Mouse (Mus musculus) urinary bladder, postnatal 36 days (tissue): ENCODE measurements around the gene St6galnac5.

Experiments
- DNase-seq, 2 experiments: peaks; one replicate each; pipeline ENCODE4 v3.0.0; 2022; ENCODE audit warnings: low spot score in 2 of 2, mixed read lengths in 1 of 2

St6galnac5 gene

GRCm38 (mm10) chr3:152867654-152868525, 114.2 kb downstream of the St6galnac5 start:
- DNase-seq, result no peak

- DNase-seq, result no peak
Measured at GRCm38 (mm10) chr3:152866035-152866965, 115.7 kb downstream of the St6galnac5 start.

- DNase-seq, result no peak
Measured at GRCm38 (mm10) chr3:152861978-152862377, 120.1 kb downstream of the St6galnac5 start.

- DNase-seq, result no peak
Measured at GRCm38 (mm10) chr3:152861450-152861849, 120.6 kb downstream of the St6galnac5 start.

DNA sequence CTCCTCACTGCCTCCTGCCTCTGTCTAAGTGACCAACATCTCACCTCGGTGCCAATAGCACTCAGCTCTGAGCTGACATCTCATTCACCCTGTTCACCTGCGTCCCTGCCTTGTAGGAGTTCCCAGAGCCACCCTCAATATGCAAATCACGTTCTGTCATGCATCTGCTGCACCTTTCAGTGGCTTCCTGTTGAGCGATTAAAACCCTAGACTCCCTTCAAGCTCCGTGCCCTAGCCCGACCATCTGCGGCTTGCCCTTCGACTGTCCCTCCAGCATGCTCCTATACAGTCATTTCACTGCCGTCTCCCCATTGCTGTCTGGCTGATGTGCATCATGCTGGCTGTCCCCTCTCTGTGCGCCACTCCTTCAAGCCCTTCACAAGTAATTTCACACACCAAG, 126.0 kb downstream of the St6galnac5 start:
- DNase-seq, result no peak

DNA sequence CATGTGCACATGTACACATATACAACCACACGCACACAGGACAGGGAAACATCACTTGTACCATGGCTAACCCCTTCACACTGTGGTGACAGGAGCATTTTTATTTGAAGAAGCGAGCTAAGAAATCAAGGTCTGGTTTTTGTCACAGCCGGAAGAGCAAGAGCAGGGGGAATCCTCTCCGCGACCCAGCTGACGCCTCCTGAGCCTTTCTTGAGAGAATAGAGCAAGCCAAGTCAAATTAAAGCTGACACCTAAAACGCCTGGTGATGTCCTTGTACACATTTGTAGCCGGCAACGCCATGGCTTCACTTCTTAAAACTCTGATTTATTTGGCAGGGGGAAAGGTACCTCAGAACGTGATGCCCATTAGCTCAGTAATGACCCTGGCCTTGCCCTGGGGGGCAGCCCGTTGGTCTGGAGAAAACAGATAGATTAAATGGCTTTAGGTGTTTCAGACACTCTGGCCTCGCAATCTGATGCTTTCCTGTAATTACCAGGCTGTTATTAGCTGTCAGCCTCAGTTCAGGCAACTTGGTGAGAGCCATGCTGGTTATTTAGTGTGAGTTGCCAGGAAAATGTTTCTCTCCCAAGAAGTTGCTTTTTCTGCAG, 126.9 kb downstream of the St6galnac5 start:
- no peak for DNase-seq

GRCm38 (mm10) chr3:152843925-152844324, 138.1 kb downstream of the St6galnac5 start:
- DNase-seq, result no peak

- DNase-seq, result no peak
Measured at GRCm38 (mm10) chr3:152842648-152843047, 139.4 kb downstream of the St6galnac5 start.

DNA sequence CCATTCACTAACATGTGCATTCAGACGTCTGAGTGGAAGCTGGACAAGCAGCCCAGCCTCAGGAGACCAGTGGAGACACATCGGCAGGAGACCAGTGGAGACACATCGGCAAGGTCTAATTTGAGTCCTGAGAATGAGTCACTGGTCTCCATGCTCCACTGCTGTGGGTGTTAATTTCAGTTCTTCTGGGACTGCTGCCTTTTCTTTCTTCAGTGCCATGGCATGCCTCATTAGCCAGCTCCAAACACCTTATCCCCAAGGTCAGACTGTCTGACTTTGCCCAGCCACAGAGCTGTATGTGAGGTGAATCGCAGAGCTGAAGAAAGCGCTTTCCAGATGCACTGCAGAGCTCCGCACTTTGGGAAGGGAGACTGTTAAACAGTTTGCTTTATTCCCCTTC, 140.8 kb downstream of the St6galnac5 start:
- no peak for DNase-seq

DNA sequence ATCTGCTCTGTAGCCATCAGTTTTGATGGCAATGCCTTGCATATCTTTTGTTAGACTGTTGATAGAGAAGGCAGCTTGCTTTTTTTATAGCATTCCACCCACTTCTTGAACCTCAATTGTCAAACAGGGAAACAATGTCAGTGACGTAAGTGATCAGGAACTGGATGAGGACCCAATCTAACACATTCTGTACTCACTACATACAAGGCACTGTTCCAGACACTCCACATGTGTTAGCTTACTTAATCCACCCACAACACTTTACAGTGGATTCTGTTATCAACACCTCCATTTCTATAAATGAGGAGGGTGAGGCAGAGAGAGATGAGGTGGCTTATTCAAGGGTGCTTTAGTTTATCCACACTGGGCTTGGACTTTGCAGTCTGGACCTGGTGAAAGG, 144.1 kb downstream of the St6galnac5 start:
- no peak for DNase-seq

DNA sequence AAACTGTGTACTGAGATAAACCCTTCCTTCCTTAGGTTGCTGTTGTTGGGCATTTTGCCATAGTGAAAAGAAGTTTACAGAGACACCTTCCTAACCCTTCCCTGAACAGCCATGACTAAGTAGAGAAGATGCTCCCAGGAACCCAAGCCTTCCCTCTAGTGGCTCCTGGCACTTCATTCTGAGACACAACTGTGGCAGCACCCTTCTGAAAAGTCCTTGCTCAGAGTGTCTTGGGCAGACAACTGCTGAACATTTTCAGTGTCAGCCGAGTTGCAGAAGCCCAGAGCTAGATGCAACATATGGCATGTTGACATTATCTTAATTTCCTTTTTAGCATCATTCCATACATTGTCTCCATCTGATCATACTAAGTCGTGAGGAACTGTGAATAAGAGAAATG, 144.6 kb downstream of the St6galnac5 start:
- DNase-seq, result no peak

DNA sequence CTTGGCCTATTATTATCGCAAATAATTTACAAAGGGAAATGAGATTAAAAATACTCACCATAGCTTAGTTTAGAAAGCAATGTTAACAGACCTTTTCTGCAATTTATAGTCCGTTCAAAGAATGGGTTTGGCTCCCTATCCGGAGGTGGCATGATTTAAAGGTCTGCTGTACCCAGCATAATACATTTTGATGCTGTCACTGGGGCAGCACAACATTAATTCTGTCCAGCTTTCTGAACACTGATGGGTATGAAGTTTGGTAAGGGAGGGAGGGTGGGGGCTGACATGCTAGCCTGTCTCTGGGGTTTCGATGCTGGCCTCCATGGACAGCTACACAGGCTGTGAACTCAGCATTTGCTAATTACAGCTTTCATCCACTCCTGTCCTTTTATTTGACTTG, 149.6 kb downstream of the St6galnac5 start:
- no peak for DNase-seq

DNA sequence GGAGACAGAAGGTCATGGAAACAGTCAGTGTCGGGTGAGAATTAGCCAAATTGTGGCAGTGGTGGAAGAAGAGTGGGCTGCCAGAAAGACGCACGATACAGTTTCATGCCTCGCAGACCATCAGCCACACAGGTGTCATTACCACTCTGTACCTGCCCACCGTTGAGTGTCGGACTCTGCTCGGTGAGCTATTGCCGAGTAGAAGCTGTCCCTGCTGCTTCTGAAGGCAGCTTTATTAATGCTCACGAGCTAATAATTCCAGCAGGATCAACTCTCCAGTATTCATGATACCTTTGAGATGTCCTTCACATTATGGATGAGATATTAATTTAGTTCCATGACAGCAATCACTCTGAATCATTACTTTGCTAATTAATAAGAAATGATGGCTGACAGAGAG, 150.1 kb downstream of the St6galnac5 start:
- DNase-seq, result no peak

DNA sequence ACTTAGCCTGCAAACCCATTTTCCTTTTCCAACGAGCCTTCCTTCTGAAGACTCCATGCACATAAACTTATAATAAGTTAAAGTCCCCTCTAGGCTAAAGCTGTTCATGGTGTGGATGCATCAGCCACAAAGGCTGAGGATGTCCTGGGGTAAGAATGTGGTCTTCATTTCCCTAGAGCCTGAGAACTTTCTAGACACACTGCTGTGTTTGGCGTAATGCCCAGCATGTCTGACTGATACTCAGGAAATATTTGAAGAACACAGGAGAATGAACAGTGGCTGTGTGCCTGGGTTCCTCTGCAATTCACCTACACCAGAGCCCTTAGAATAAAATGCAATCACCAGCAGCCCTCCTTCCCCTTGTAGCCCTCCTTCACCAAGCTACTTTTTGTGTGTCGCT, 150.7 kb downstream of the St6galnac5 start:
- no peak for DNase-seq

- peak; percentile 44 to 50 for DNase-seq
Measured at GRCm38 (mm10) chr3:152821202-152821601, 160.8 kb downstream of the St6galnac5 start.

DNA sequence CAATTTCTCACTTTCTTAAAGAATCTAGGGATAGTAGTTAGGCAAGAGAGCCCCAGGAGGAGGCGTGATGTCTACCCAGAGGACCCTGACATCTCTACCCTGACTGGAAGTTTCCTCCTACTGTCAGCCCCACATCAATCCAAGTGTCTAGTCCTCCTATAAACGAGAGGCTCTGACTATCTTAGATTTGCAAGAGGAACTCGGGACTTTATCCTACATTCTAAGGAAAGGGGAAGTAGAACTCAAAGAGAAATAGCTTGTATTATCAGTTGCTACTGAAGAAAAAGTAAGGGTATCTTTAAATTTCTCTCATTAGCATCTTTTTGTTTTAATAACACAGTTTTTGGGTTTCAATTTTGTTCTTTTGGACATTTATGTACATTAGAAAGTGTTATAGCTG, 161.6 kb downstream of the St6galnac5 start:
- DNase-seq, result no peak

GRCm38 (mm10) chr3:152815110-152815509, 166.9 kb downstream of the St6galnac5 start:
- DNase-seq, result no peak

DNA sequence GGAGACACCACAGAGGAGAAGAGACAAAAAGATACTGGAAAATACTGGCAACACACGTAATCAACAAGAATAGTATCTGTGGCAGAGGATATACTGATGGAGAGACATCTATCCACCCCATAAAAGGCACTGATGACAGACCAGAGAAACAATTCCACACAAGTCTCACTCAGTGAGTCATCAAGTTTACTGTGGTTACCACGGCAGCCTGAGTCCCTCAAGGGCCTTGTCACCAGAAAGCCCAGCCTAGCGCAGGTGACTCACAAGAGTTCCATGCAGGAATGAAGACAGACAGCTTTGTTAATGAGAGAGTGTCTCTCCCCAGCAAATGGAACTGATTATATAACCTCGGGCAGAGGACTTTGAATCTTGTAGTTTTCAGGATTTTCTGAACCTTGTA, 168.1 kb downstream of the St6galnac5 start:
- DNase-seq, result no peak

DNA sequence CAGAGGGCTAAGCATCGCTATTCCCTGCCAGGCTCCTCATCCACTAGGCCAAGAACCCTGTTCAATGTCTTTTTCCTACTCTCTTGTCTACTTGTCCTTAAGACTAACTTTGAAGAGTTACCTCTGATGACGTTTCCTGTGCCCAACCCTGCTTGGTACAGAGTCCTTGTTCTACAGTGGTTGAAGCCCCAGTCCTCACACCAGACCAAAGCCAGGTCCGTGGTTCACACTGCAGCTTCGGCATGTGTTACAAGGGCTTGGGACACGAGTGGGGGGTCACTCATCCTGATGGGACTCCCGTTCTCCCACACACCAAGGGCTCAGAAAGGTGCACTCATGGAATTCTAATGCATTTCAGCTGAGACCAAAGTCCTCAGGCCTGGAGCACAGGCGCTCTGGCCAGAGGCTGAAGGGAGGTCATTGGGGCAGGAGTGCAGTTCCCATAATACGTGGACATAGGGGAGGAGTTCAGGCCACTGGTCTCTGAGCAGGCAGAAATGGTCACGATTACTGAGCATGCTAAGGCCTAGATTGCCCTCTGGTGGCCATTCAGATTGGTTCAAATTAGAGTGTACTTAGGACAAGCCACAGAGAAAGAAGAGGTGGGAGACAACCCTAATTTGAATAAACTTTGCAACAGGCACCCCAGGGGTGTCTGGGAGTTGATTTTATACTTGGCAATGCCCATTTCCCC, 182.2 kb downstream of the St6galnac5 start:
- DNase-seq, result no peak

DNA sequence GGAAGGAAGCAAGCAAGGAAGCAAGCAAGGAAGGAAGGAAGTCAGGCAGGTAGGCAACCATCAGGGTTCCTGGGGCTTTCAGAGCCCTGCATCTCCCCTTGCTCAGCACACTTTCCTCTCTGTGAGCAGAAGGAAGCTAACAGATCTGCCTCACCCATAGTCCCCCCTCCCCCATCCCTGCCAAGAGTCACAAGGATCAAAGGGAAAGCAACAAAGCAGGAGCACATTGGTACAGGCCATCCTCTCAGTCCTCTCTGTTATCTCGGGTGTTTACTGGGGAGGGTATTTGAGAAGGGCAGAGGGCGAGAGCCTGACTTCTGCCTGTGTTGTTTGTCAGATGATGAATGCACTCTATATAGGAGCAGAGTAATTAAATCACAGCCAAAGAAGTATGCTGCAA, 184.7 kb downstream of the St6galnac5 start:
- no peak for DNase-seq

- no peak for DNase-seq
Measured at GRCm38 (mm10) chr3:152796216-152796615, 185.8 kb downstream of the St6galnac5 start.

GRCm38 (mm10) chr3:152793006-152793405, 189.0 kb downstream of the St6galnac5 start:
- DNase-seq, result no peak
